In the genomic region with DNA sequence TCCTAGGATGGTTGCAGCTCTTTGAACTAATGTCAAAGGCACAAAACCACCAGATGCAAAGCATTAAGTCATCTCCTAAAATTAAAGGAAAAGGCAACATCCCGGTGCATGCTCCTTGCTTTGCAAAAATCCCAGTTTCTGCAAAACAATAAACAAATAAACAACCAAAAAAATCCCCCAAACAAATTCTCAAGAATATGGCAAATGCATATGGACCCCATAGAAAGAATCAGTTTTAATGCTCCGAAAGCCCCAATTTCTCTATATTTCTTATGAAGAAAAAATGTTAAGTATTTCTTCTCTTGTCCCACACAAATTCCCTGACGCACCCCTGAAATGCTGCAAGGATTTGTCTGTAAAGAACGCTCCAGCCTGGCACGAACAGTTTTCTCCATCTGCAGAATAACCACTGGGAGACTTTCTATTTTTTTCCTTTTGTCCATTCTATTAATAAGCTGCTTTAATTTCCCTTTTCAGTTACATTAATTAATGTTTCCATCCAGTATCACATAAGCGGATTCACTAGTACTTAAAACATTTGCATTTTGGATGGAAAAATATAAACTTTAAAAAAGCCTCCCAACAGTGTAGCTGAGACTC, we compare ENCODE assay signal across 11 mouse cellular contexts. TPM values are rescaled to one million over a fixed set of nuclear protein-coding genes. Genes with fewer than 3 reads are reported as not detected.
DNase-seq lines count a peak whose midpoint lies in the region; ATAC-seq and TF ChIP-seq lines count a peak whose summit lies in the region.
"Had no signal": no experiment of that assay in that cellular context is flagged by ENCODE, and none has a peak within 500 bp of the region (broad histone marks: within the 10 kb centered on the region; RNA-seq: fewer than 3 reads in every experiment).

No protein-coding gene starts in this region.

- no peak overlapping the region; the same call in 1 of the 2 replicates for H3K4me2 ChIP-seq in hindbrain, embryonic 11.5 days (replicated peaks; ENCODE audit: low read depth, low read length)

- H3K27ac ChIP-seq in hindbrain, embryonic 11.5 days (ENCODE audit: low read depth, low read length), result peak overlapping the region; percentile 79
- H3K27ac ChIP-seq in midbrain, embryonic 10.5 days (replicated peaks), result peak overlapping the region; percentile 75; the same call in 1 of the 2 replicates
- H3K27ac ChIP-seq: embryonic facial prominence, embryonic 12.5 days had no signal

- WGBS in hindbrain, embryonic 11.5 days, result 7% methylated on average over 6 of the region's 6 CpGs
- WGBS in midbrain, embryonic 10.5 days, result 4% methylated on average over 6 of the region's 6 CpGs

- H3K4me1 ChIP-seq in hindbrain, embryonic 11.5 days (replicated peaks; ENCODE audit: control insufficient read depth, insufficient read depth, low read length), result 0 out of 2 replicates have a peak, but pooled peaks cover 2% of the 10 kb centered on the region
- H3K4me1 ChIP-seq in midbrain, embryonic 10.5 days, result peaks cover 47% of the 10 kb centered on the region

- no peaks in the 10 kb centered on the region for H3K9me3 ChIP-seq in hindbrain, embryonic 11.5 days (ENCODE audit: control insufficient read depth, low read length)
- H3K9me3 ChIP-seq in midbrain, embryonic 10.5 days (replicated peaks), result no peaks in the 10 kb centered on the region
- H3K9me3 ChIP-seq: embryonic facial prominence, embryonic 12.5 days had no signal

- H3K27me3 ChIP-seq in hindbrain, embryonic 11.5 days (ENCODE audit: control insufficient read depth, insufficient read depth, low read length), result peaks cover 54% of the 10 kb centered on the region
- H3K27me3 ChIP-seq in midbrain, embryonic 10.5 days (ENCODE audit: low read depth, poor library complexity, severe bottlenecking), result peaks cover 97% of the 10 kb centered on the region

- TF ChIP-seq POLR2A in brain, embryonic 14.5 days (IDR thresholded peaks at IDR 0.05; ENCODE audit: borderline replicate concordance, extremely low read depth, insufficient read depth, insufficient read length, poor library complexity, severe bottlenecking), result no peak

- no peak for TF ChIP-seq CTCF in brain, embryonic 14.5 days (IDR thresholded peaks at IDR 0.05; ENCODE audit: borderline replicate concordance, extremely low read depth, insufficient read depth, insufficient read length)

- DNase-seq in heart, adult 11 months, result peak; percentile 27
- no peak for DNase-seq in heart, postnatal 4 days
- DNase-seq in brain, embryonic 14.5 days (ENCODE audit: low read depth), result peak; percentile 52
- DNase-seq in hindbrain, embryonic 11.5 days (ENCODE audit: low spot score), result peak; percentile 40
- DNase-seq in midbrain, embryonic 10.5 days (ENCODE audit: low spot score), result no peak
- DNase-seq in right cerebral cortex, adult 2 months (ENCODE audit: low spot score in 2 of 2), result no peak
- DNase-seq in cerebellum, postnatal 36 days, result no peak
- DNase-seq in layer of hippocampus, adult 9-10 months (ENCODE audit: low spot score), result no peak

- ATAC-seq in hindbrain, embryonic 11.5 days (ENCODE audit: low FRiP score), result no peak
- ATAC-seq: activated CD4-positive, CD25-positive, alpha-beta regulatory T cell, adult 4 months; CD4-positive, CD25-positive, alpha-beta regulatory T cell, adult 4 months had no signal

- H3K4me3 ChIP-seq in hindbrain, embryonic 11.5 days (ENCODE audit: low read depth, low read length), result peak overlapping the region; percentile 41
- H3K4me3 ChIP-seq in midbrain, embryonic 10.5 days, result peak overlapping the region; percentile 58

- no peaks in the 10 kb centered on the region for H3K36me3 ChIP-seq in hindbrain, embryonic 11.5 days (ENCODE audit: control insufficient read depth, insufficient read depth, low read length)
- H3K36me3 ChIP-seq in midbrain, embryonic 10.5 days, result no peaks in the 10 kb centered on the region
- H3K36me3 ChIP-seq: embryonic facial prominence, embryonic 12.5 days had no signal

- peak overlapping the region; percentile 61; the same call in 1 of the 2 replicates for H3K9ac ChIP-seq in hindbrain, embryonic 11.5 days (ENCODE audit: low read depth, low read length)
- H3K9ac ChIP-seq: embryonic facial prominence, embryonic 12.5 days had no signal

RNA-seq across cellular contexts. Expression of a gene that starts 1.9 kb away (rescaled TPM):
- total RNA-seq in heart, postnatal 4 days (2021), result 1 to 10 TPM; 1.4 to 1.5 TPM
- 67.3 and 67.5 TPM in 2 replicates for polyA plus RNA-seq in brain, embryonic 14.5 days (2012; rRNA removed)
- polyA plus RNA-seq in hindbrain, embryonic 11.5 days (2014; fragmentation: Nextera tagmentation; extraction: Ambion mirVana), result 39.5 and 44.5 TPM in 2 replicates
- 13.7 and 23.4 TPM in 2 replicates for polyA plus RNA-seq in midbrain, embryonic 10.5 days (2016; fragmentation: Nextera tagmentation; extraction: Ambion mirVana)

Comparison
In these comparisons a context has a peak if more than half of its experiments do, and no peak if none do; other contexts are left out.
1. DNase-seq: peak in heart, adult 11 months (single experiment), brain, embryonic 14.5 days (single experiment) and hindbrain, embryonic 11.5 days (single experiment); none in heart, postnatal 4 days (single experiment), midbrain, embryonic 10.5 days (single experiment), right cerebral cortex, adult 2 months (0 of 2), cerebellum, postnatal 36 days (0 of 2) and layer of hippocampus, adult 9-10 months (single experiment).